Mouse (Mus musculus) right cerebral cortex, adult 18-20 months (tissue): ENCODE measurements around the gene Per2.
"Not testable (repeated sequence)": the region's sequence is repeated elsewhere in the genome, so short reads cannot be mapped to it uniquely, and the experiment has no call there.

Experiments
- DNase-seq: peaks from one replicate; pipeline ENCODE4 v3.0.0; 2022; ENCODE audit warnings: mixed read lengths

The Per2 gene

GRCm38 (mm10) chr1:91459059-91459809, at the start of gene Per2:
TSS of gene Per2 (minus strand) at chr1:91459324.
- DNase-seq: peak; percentile 99

- no peak for DNase-seq
Measured at GRCm38 (mm10) chr1:91504615-91505014, 45.5 kb upstream of the Per2 start.

GRCm38 (mm10) chr1:91498579-91498978, 39.5 kb upstream of the Per2 start:
- DNase-seq: no peak

- no peak for DNase-seq
Measured at GRCm38 (mm10) chr1:91495321-91495720, 36.2 kb upstream of the Per2 start.

GRCm38 (mm10) chr1:91494457-91495140, 35.5 kb upstream of the Per2 start, which contains the start of gene Traf3ip1:
TSS of gene Traf3ip1 (plus strand) at chr1:91494647.
- DNase-seq: peak; percentile 95

- no peak for DNase-seq
Measured at GRCm38 (mm10) chr1:91493938-91494337, 34.8 kb upstream of the Per2 start.

- no peak for DNase-seq
Measured at GRCm38 (mm10) chr1:91492740-91493139, 33.6 kb upstream of the Per2 start.

GRCm38 (mm10) chr1:91490322-91490721, 31.2 kb upstream of the Per2 start:
- DNase-seq: no peak

- DNase-seq: no peak
Measured at GRCm38 (mm10) chr1:91486165-91486564, 27.0 kb upstream of the Per2 start.

- DNase-seq: no peak
Measured at GRCm38 (mm10) chr1:91485422-91485821, 26.3 kb upstream of the Per2 start.

GRCm38 (mm10) chr1:91484011-91484346, 24.9 kb upstream of the Per2 start:
- DNase-seq: no peak

GRCm38 (mm10) chr1:91483304-91484010, 24.3 kb upstream of the Per2 start:
- peak; percentile 67 for DNase-seq

GRCm38 (mm10) chr1:91482616-91483211, 23.6 kb upstream of the Per2 start:
- no peak for DNase-seq

GRCm38 (mm10) chr1:91478958-91479357, 19.8 kb upstream of the Per2 start:
- no peak for DNase-seq

- DNase-seq: not testable (repeated sequence)
Measured at GRCm38 (mm10) chr1:91478145-91478544, 19.0 kb upstream of the Per2 start.

GRCm38 (mm10) chr1:91469888-91470419, 10.8 kb upstream of the Per2 start:
- no peak for DNase-seq

- DNase-seq: no peak
Measured at GRCm38 (mm10) chr1:91466186-91466585, 7.1 kb upstream of the Per2 start.

- DNase-seq: no peak
Measured at GRCm38 (mm10) chr1:91465244-91465643, 6.1 kb upstream of the Per2 start.

GRCm38 (mm10) chr1:91464436-91464835, 5.3 kb upstream of the Per2 start:
- no peak for DNase-seq

- DNase-seq: no peak
Measured at GRCm38 (mm10) chr1:91463336-91463995, 4.3 kb upstream of the Per2 start.

- no peak for DNase-seq
Measured at GRCm38 (mm10) chr1:91460564-91460963, 1.4 kb upstream of the Per2 start.

GRCm38 (mm10) chr1:91460069-91460468, 945 bp upstream of the Per2 start:
- no peak for DNase-seq
